14 mouse cellular contexts compared by ENCODE assay signal in the genomic region with DNA sequence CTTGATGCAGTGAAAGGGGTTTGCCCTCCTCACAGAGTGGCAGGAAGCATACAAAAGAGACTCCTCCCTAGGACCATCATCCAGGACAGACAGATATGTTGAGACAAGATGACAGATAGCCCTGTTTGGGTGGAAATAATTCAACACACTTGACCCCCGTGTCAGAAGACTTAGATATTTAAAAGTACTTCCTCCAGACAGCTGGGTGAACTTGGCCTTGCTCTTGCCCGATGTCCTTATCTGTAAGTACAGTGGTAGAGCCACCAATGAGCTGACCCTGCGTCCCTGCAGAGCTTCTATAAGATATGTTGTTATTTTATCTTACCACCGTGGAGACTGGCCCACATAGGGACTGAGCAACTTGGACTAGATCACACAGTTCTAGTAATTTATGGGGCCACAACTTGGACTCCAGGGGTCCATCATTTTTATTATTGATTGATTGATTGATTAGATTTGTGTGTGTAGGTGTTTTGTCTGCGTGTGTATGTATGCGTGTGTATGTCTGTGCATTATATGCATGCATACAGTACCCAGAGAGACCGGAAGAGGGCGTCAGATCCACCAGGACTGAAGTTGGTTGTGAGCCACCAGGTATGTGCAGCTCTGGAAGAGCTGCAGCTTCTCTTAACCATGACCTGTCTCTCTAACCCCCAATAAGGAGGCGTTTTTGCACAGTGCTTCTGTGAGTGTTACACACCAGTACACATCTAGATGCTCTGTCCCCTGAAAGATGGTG.
"Had no signal": no experiment of that assay in that cellular context is flagged by ENCODE, and none has a peak within 500 bp of the region (broad histone marks: within the 10 kb centered on the region; RNA-seq: fewer than 3 reads in every experiment).

No protein-coding gene starts in this region.

- H3K36me3 ChIP-seq: limb, embryonic 15.5 days; liver, embryonic 12.5 days; lung, embryonic 15.5 days; midbrain, embryonic 10.5 days; neural tube, embryonic 12.5 days had no signal

- H3K9ac ChIP-seq: limb, embryonic 15.5 days; liver, embryonic 12.5 days; lung, embryonic 15.5 days; neural tube, embryonic 12.5 days had no signal

- H3K4me2 ChIP-seq: limb, embryonic 15.5 days; liver, embryonic 12.5 days; lung, embryonic 15.5 days; neural tube, embryonic 12.5 days had no signal

- ATAC-seq: liver, embryonic 12.5 days had no signal

- DNase-seq: kidney, postnatal 10 days; kidney, postnatal 4 days; lung, postnatal 14 days; midbrain, embryonic 14.5 days; retina, postnatal 1 day; right cerebral cortex, postnatal 4 days; spleen, adult 18-20 months; thymus, adult 2 months; thymus, postnatal 25 days had no signal

- H3K9me3 ChIP-seq: limb, embryonic 15.5 days; liver, embryonic 12.5 days; lung, embryonic 15.5 days; midbrain, embryonic 10.5 days; neural tube, embryonic 12.5 days had no signal

- H3K27ac ChIP-seq: limb, embryonic 15.5 days; liver, embryonic 12.5 days; lung, embryonic 15.5 days; midbrain, embryonic 10.5 days; neural tube, embryonic 12.5 days had no signal

- H3K4me3 ChIP-seq: limb, embryonic 15.5 days; liver, embryonic 12.5 days; lung, embryonic 15.5 days; midbrain, embryonic 10.5 days; neural tube, embryonic 12.5 days had no signal
